In genomic region chr15:99679008-99679407, GRCm38 (mm10) we compare ENCODE assay signal across 1 mouse cellular context.
TF ChIP-seq lines count a peak whose summit lies in the region.

No protein-coding gene starts in this region.

TF ChIP-seq in ES-E14, 5 proteins besides CTCF, POLR2A, EP300 and RAD21:
- TF ChIP-seq ZNF384 (IDR thresholded peaks at IDR 0.05; ENCODE audit: low read depth, low read length) (no peak), MAFK (IDR thresholded peaks at IDR 0.05; ENCODE audit: insufficient read depth, low read depth, low read length) (no peak), ZC3H11A (IDR thresholded peaks at IDR 0.05; ENCODE audit: borderline replicate concordance, low read depth, low read length) (no peak), HCFC1 (IDR thresholded peaks at IDR 0.05; ENCODE audit: borderline replicate concordance, insufficient read depth, low read length) (no peak), CHD2 (IDR thresholded peaks at IDR 0.05; ENCODE audit: low read depth, low read length) (no peak)
TF ChIP-seq in ES-E14: peak in this region for 0.
